8 mouse cellular contexts compared by ENCODE assay signal in the genomic region with DNA sequence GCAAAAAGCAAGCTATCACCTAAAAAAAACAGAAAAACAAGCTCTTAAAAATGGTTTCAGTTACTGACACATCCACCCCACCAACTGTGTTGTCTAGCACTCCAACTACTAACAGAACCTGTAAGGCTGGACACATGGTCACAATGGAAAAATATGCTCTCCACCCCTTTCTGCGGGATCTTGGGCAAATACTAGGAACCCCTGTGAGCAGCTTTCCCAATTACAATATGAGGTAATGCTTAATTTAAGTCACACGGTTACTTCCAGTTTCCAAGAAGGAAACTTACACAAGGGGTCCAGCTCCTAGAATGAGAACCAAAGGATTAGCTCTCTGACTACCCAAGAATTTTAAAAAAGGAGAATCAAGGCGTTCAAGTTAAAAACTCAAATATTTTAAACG. TPM values are rescaled to one million over a fixed set of nuclear protein-coding genes. Genes with fewer than 3 reads are reported as not detected.
DNase-seq lines count a peak whose midpoint lies in the region; ATAC-seq and TF ChIP-seq lines count a peak whose summit lies in the region.

No protein-coding gene starts in this region.

- TF ChIP-seq CTCF in cerebellum, adult 2 months (IDR thresholded peaks at IDR 0.05; ENCODE audit: borderline replicate concordance, insufficient read depth, low read depth, low read length), result no peak

- TF ChIP-seq POLR2A in cerebellum, adult 2 months (IDR thresholded peaks at IDR 0.05; ENCODE audit: borderline replicate concordance, insufficient read depth, low read length), result no peak

- no peak overlapping the region for H3K27ac ChIP-seq in heart, embryonic 11.5 days (ENCODE audit: low read depth, low read length)
- no peak overlapping the region for H3K27ac ChIP-seq in hindbrain, embryonic 16.5 days (ENCODE audit: low read depth, low read length)
- no peak overlapping the region for H3K27ac ChIP-seq in cerebellum, adult 2 months (ENCODE audit: insufficient read depth, low read length)

- peak overlapping the region; percentile 97 for H3K9ac ChIP-seq in heart, embryonic 11.5 days (ENCODE audit: low read depth, low read length)
- no peak overlapping the region for H3K9ac ChIP-seq in hindbrain, embryonic 16.5 days (ENCODE audit: low read depth, low read length)

- no peaks in the 10 kb centered on the region for H3K9me3 ChIP-seq in heart, embryonic 11.5 days (replicated peaks; ENCODE audit: control insufficient read depth, low read length)
- no peaks in the 10 kb centered on the region for H3K9me3 ChIP-seq in hindbrain, embryonic 16.5 days (ENCODE audit: control insufficient read depth, low read length)

- peaks cover 12% of the 10 kb centered on the region for H3K36me3 ChIP-seq in heart, embryonic 11.5 days (ENCODE audit: control insufficient read depth, insufficient read depth, low read length)
- peaks cover 2% of the 10 kb centered on the region; the same call in 1 of the 2 replicates for H3K36me3 ChIP-seq in hindbrain, embryonic 16.5 days (ENCODE audit: control insufficient read depth, insufficient read depth, low read length)

- H3K4me3 ChIP-seq in heart, embryonic 11.5 days (ENCODE audit: low read depth, low read length), result peak overlapping the region; percentile 94
- peak overlapping the region; percentile 98 for H3K4me3 ChIP-seq in hindbrain, embryonic 16.5 days (ENCODE audit: low read length)
- no peak overlapping the region for H3K4me3 ChIP-seq in cerebellum, adult 2 months (replicated peaks; ENCODE audit: insufficient read depth, low read depth, low read length)

- H3K4me2 ChIP-seq in heart, embryonic 11.5 days, result peak overlapping the region; percentile 70
- H3K4me2 ChIP-seq in hindbrain, embryonic 16.5 days (ENCODE audit: low read length), result peak overlapping the region; percentile 79

- DNase-seq in heart, adult 18-20 months, result no peak
- peak; percentile 67 for DNase-seq in NIH3T3 (ENCODE audit: low read depth)
- no peak for DNase-seq in frontal cortex, postnatal 36 days (ENCODE audit: low spot score in 2 of 2)
- DNase-seq in ovary, postnatal 10 days (ENCODE audit: low spot score), result no peak
- no peak for DNase-seq in cerebellum, adult 2 months

- 49% methylated on average over 4 of the region's 4 CpGs for WGBS in heart, embryonic 11.5 days (ENCODE audit: insufficient replicate concordance)
- WGBS in hindbrain, embryonic 16.5 days, result 37% methylated on average over 4 of the region's 4 CpGs
- 22% methylated on average over 4 of the region's 4 CpGs for WGBS in cerebellum, adult 2 months

- H3K27me3 ChIP-seq in heart, embryonic 11.5 days (ENCODE audit: control insufficient read depth, insufficient read depth, low read length), result no peaks in the 10 kb centered on the region
- no peaks in the 10 kb centered on the region for H3K27me3 ChIP-seq in hindbrain, embryonic 16.5 days (replicated peaks; ENCODE audit: control insufficient read depth, insufficient read depth, low read length)
- H3K27me3 ChIP-seq in cerebellum, adult 2 months (ENCODE audit: control insufficient read depth, insufficient read depth, low read length), result no peaks in the 10 kb centered on the region

- no peak for ATAC-seq in heart, embryonic 11.5 days (replicated peaks; ENCODE audit: insufficient number of reproducible peaks, low FRiP score, low TSS enrichment)
- ATAC-seq in hindbrain, embryonic 16.5 days, result no peak
- peak; percentile 40 for ATAC-seq in megakaryocyte progenitor cell, adult 5-6 weeks (replicated peaks; ENCODE audit: poor library complexity)

- H3K4me1 ChIP-seq in heart, embryonic 11.5 days (ENCODE audit: control insufficient read depth, insufficient read depth, low read length), result peaks cover 4% of the 10 kb centered on the region; the same call in 1 of the 2 replicates
- H3K4me1 ChIP-seq in hindbrain, embryonic 16.5 days (ENCODE audit: control insufficient read depth, insufficient read depth, low read depth, low read length), result peaks cover 12% of the 10 kb centered on the region
- no peaks in the 10 kb centered on the region for H3K4me1 ChIP-seq in cerebellum, adult 2 months (ENCODE audit: control insufficient read depth, insufficient read depth, low read length)

RNA-seq across cellular contexts. Expression of a gene that starts 1.3 kb away (rescaled TPM):
- polyA plus RNA-seq in heart, embryonic 11.5 days (2014; fragmentation: Nextera tagmentation; extraction: Ambion mirVana), result 6.4 and 7.4 TPM in 2 replicates
- 10 to 100 TPM; 22.3 to 23.2 TPM for total RNA-seq in heart, adult 18-20 months (2021)
- 0.23 and 0.67 TPM in 2 replicates for polyA plus RNA-seq in hindbrain, embryonic 16.5 days (2015; fragmentation: Nextera tagmentation; extraction: Ambion mirVana)
- total RNA-seq in megakaryocyte progenitor cell, adult 5-6 weeks (2015), result 93.9 and 96.8 TPM in 2 replicates
- 35.5 and 42.6 TPM in 2 replicates for total RNA-seq in megakaryocyte progenitor cell, adult 5-6 weeks (2017)
- 20.8 and 22.5 TPM in 2 replicates for polyA plus RNA-seq in cerebellum, adult 2 months (2012; rRNA removed)
